Mouse (Mus musculus) MN1 (cell line): Measurements from ENCODE around the gene Hagh.
A peak's percentile ranks its signal among the peaks of the same experiment; 100 is the strongest.

Experiments used
- DNase-seq: peaks from one replicate; pipeline ENCODE4 v3.0.0-alpha.2; 2016; ENCODE audit warnings: low spot score

The Hagh gene

DNA sequence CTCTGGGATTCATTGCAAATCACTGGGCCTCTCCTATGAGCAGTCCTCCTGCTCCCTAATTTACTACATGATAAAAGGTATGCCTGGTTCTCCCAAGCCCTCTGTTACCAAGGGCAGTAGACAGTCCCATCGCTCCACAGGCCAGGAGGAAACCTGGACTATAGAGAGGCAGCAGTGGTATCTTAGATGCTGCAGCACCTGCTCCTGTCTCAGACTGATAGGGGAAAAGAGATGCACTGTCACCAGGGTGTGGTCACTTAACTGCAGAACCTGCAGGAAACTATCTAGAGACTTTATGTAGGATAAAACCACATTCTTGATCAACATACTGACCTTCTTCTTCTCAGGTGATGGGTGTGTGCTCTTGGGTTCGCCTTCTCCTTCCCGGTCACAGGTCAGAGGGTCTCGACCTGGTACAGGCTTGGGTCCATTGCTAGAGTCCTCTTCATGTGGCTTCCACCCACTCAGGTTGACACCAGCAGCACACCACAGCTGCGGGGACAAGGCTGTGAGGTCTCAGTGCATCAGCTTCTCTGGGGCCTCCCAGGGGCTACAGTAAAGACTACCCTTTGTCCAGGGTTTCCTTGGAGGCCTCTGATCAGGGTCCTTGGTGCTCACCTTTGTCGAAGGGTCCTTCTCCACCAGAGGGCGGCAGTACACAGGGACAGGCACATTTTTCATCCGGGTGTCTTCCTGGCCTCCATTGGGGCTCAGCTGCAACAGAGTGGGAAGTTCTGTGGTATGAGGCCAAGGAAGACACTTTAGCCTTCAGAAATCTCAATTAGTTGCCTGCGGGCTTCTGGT is 62.9 kb downstream of the Hagh start:
- peak; percentile 44 for DNase-seq

GRCm38 (mm10) chr17:24903767-24904166 is 63.8 kb downstream of the Hagh start:
- DNase-seq = no peak

DNA sequence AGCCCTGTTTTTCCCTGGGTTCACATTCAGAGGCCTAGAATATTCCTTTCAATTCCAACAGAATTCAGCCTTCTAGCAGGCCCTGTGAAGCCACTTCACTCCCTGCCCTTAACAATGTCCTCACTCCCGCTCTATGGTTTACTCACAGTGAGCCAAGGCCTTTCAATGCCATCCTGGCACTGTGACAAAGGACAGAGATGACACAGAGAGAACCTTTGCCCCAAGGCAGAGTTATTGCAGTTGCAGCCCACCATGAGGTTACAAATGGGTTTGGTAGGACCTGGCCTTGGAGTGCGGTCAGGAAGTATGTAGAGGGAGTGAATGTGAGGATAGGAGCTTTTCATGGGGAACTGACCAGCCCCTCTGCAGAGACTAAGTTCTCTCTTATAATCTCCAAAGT is 67.6 kb downstream of the Hagh start:
- no peak for DNase-seq

DNA sequence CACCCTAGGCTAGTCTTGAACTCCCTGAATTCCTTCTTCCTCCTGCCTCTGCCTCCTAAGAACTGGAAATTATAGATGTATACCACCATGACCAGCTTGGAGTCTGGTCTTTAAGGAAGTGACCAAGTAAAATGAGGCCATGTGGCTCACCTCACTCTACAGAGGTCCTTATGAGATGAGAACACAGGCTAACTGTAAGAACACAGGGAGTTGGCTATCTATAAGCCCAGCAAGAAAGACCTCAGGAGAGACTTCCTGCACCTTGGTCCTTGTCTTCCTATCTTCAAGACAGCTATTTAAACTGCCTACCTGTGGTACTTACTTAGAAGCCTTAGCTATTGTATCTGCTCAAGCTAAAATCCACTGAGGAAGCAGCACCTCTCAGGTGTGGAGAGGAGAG is 74.0 kb downstream of the Hagh start:
- no peak for DNase-seq
